Mouse (Mus musculus) heart, adult 2 months (tissue): ENCODE measurements around the gene Atp13a2. TPM values are rescaled to one million over a fixed set of nuclear protein-coding genes. Genes with fewer than 3 reads are reported as not detected.

ENCODE experiments used
- DNase-seq, 2 experiments: peaks; one replicate each; pipeline ENCODE4 v3.0.0; 2021
- H3K27ac ChIP-seq: fragments of 200-600 bp; 2 replicates; pipeline ENCODE4 v1.8.1; 2022
- H3K27me3 ChIP-seq: fragments of 200-500 bp; 2 replicates; pipeline ENCODE4 v1.6.1; 2012; ENCODE audit warnings: mild to moderate bottlenecking, low read length, inconsistent platforms, mixed read lengths; ENCODE audit not compliant: control insufficient read depth, insufficient read depth
- H3K36me3 ChIP-seq: fragments of 200-500 bp; 2 replicates; pipeline ENCODE4 v1.6.1; 2012; ENCODE audit warnings: low read length, inconsistent platforms; ENCODE audit not compliant: control insufficient read depth, insufficient read depth
- H3K4me1 ChIP-seq: fragments of 200-500 bp; 2 replicates; pipeline ENCODE4 v1.6.1; 2011; ENCODE audit warnings: low read length; ENCODE audit not compliant: control insufficient read depth, insufficient read depth
- H3K4me3 ChIP-seq: fragments of 200-600 bp; 2 replicates; pipeline ENCODE4 v1.8.1; 2022
- H3K79me2 ChIP-seq: fragments of 200-500 bp; replicated peaks from 2 replicates; pipeline ENCODE4 v1.6.1; 2012; ENCODE audit warnings: mild to moderate bottlenecking, inconsistent platforms, low read length, moderate library complexity, mixed read lengths; ENCODE audit not compliant: control insufficient read depth, insufficient read depth
- H3K9ac ChIP-seq: fragments of 200-500 bp; 2 replicates; pipeline ENCODE4 v1.6.1; 2012; ENCODE audit warnings: low read depth, mild to moderate bottlenecking, control low read depth, inconsistent platforms, low read length, mixed read lengths
- CTCF ChIP-seq: fragments of 200-600 bp; IDR thresholded peaks from 2 replicates; pipeline ENCODE4 v1.8.1; 2022; ENCODE audit warnings: antibody characterized with exemption, mild to moderate bottlenecking, moderate library complexity
- EP300 ChIP-seq: fragments of 200-500 bp; IDR thresholded peaks from 2 replicates; pipeline ENCODE4 v1.6.1; 2011; ENCODE audit warnings: low read depth, low read length, control low read depth; ENCODE audit not compliant: insufficient read depth
- POLR2A ChIP-seq: fragments of 200-500 bp; IDR thresholded peaks from 2 replicates; pipeline ENCODE4 v1.6.1; 2011; ENCODE audit warnings: mild to moderate bottlenecking, low read depth, low read length, control low read depth; ENCODE audit not compliant: insufficient read depth
- WGBS: fragments of 180-500 bp; shearing (Covaris S2); methylation state at CpG from one replicate; pipeline ENCODE4 v1.1.7; 2018; 5-methylcytosine and 5-hydroxymethylcytosine counted together
- intact Hi-C: fragments of 180-260 bp; cut with DNase I; formaldehyde crosslinking; loops from one replicate; pipeline ENCODE4 v1.15.1; 2025
- polyA plus RNA-seq: library from polyadenylated mRNA; depleted of rRNA; stranded (reverse); fragments of >200 nt; gene quantifications from 2 replicates; pipeline ENCODE4 v1.2.3, GENCODE M21; 2012
- total RNA-seq, 2 experiments: library from RNA; stranded (reverse); gene quantifications; 2 replicates each; pipeline ENCODE4 v1.2.3; 2021

Atp13a2 gene
- total and polyA plus RNA-seq, 3 experiments, result 15.1 to 34.8 (median 17.7) TPM

DNA sequence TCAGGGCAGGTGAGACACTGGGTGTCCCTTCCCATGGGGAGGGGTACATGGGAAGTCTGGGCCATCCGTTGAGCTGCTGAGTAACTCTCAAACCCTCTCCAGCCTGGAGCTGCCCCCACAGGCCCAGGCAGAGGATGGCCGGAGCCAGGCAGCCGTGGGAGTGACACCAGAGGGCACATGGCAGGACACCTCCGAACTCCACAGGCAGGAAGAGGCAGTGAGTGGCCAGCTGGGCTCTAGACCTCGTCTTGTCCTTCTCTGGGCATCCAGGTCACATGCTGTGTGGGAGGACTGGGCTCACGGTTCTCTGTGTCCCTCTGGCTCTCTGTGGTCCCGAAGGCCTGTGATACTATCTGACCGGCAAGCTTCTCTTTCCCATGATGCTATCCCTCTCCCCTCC, 7.2 kb downstream of the Atp13a2 start:
- Histone ChIP-seq H3K27ac (no peak overlapping the region), H3K36me3 (no peaks in the 10 kb centered on the region), H3K4me1 (no peaks in the 10 kb centered on the region), H3K4me3 (no peak overlapping the region), H3K9ac (no peak overlapping the region), H3K79me2 (no peaks in the 10 kb centered on the region; the same call in 1 of the 2 replicates), H3K27me3 (no peaks in the 10 kb centered on the region)
- TF ChIP-seq POLR2A (no peak), EP300 (no peak), CTCF (no peak)
- DNase-seq, result no peak
- intact Hi-C loops, result no loop called here
- WGBS, result 72% methylated on average over 8 of the region's 8 CpGs

DNA sequence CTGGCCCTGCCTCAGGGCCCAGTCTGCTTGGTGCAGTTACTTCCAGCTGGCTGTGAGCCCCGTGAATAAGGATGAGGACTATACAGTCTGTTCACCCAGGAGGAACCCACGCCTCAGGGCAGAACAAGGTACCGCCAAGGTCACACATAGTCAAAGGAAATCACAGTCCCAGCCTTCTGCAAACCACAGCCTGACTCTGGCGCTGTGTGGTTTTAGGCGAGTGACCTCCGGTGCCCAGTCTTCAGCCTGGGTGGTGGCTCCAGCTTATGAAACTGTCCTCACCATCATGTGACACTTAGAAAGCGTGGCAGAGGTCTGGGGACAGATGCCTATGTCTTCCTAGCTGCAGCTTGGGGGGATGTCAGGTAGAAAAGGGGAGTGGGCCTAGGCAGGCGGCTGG, 9.1 kb downstream of the Atp13a2 start:
- TF ChIP-seq POLR2A (no peak), CTCF (no peak), EP300 (no peak)
- Histone ChIP-seq H3K4me3 (no peak overlapping the region), H3K27ac (no peak overlapping the region), H3K79me2 (no peaks in the 10 kb centered on the region), H3K4me1 (no peaks in the 10 kb centered on the region), H3K36me3 (no peaks in the 10 kb centered on the region), H3K9ac (no peak overlapping the region), H3K27me3 (no peaks in the 10 kb centered on the region)
- intact Hi-C loops, result no loop called here
- 93% methylated on average over 8 of the region's 8 CpGs for WGBS
- no peak for DNase-seq

DNA sequence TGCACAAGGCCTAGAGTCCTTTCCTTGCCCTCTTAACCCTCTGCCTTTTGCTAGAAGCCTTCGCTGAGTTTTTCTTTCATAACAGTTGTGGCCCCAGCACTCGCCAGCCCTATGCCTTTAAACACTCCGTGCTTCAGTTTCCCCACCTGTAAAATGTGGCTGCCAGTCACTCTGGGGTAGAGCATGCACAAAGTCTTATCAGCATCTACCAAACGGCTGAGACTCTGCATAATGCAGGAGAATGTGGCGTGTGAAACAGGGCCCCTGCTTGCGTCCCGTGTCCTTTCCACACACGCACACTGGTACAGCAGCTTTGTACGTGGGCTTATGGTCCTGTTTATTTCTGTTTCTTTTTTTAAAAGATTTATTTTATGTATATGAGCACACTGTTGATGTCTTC, 10.1 kb downstream of the Atp13a2 start:
- no peaks in the 10 kb centered on the region for H3K4me1 ChIP-seq
- H3K36me3 ChIP-seq, result no peaks in the 10 kb centered on the region
- intact Hi-C loops, result no loop called here
- H3K27me3 ChIP-seq, result no peaks in the 10 kb centered on the region
- H3K79me2 ChIP-seq, result no peaks in the 10 kb centered on the region
- no peak for TF ChIP-seq CTCF
- no peak for TF ChIP-seq POLR2A
- no peak for TF ChIP-seq EP300
- no peak overlapping the region for H3K27ac ChIP-seq
- 94% methylated on average over 9 of the region's 9 CpGs for WGBS
- no peak overlapping the region for H3K9ac ChIP-seq
- DNase-seq, result no peak
- H3K4me3 ChIP-seq, result no peak overlapping the region

DNA sequence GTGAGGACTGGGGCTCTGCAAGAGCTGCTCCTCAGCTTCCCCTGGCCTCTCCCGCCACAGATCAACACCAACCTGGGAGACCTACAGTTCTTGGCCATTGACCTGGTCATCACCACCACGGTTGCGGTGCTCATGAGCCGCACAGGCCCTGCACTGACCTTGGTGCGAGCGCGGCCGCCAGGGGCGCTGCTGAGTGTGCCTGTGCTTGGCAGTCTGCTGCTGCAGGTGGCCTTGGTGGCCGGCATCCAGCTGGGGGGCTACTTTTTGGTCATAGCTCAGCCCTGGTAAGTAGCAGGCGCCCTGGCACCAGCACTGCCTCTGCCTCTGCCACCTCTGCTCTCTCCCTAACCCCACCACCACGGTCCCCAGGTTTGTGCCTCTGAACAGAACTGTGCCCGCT, 19.3 kb downstream of the Atp13a2 start:
- Histone ChIP-seq H3K79me2 (no peaks in the 10 kb centered on the region), H3K27ac (no peak overlapping the region), H3K27me3 (no peaks in the 10 kb centered on the region), H3K9ac (no peak overlapping the region), H3K4me3 (no peak overlapping the region), H3K36me3 (no peaks in the 10 kb centered on the region), H3K4me1 (peaks cover 10% of the 10 kb centered on the region)
- intact Hi-C loops, result no loop called here
- TF ChIP-seq EP300, result no peak
- TF ChIP-seq CTCF, result peak; percentile 64
- TF ChIP-seq POLR2A, result no peak
- WGBS, result 88% methylated on average over 13 of the region's 13 CpGs
- DNase-seq, result no peak

DNA sequence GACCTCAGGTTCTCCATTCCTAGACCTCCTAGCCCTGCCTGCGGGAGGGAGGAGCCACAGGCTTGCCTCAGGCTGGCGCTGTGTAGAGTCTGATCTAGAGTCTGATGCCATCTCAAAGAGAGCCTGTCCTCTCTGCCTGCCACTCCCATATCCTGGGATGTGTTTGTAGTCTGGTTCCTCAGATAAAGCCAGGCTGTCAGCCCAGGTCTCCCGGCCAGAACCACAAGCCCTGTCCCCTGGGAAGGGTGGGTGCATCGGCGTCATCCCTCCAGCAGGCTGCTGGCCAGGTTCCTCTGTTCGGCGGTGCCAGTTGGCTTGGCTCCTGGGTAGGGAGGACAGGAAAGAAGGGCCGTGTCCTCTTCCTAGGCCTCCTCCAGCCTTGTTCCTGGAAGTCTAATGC, 21.4 kb downstream of the Atp13a2 start:
- Histone ChIP-seq H3K4me3 (no peak overlapping the region), H3K27ac (peak overlapping the region; percentile 34; the same call in 1 of the 2 replicates), H3K36me3 (no peaks in the 10 kb centered on the region), H3K27me3 (no peaks in the 10 kb centered on the region), H3K4me1 (peaks cover 10% of the 10 kb centered on the region), H3K79me2 (no peaks in the 10 kb centered on the region), H3K9ac (no peak overlapping the region)
- peak; percentile 22; the same call in 1 of the 2 replicates for TF ChIP-seq CTCF
- peak; percentile 87 for TF ChIP-seq EP300
- TF ChIP-seq POLR2A, result no peak
- DNase-seq, result peak; percentile 74 to 85
- intact Hi-C loops, result no loop called here
- WGBS, result 10% methylated on average over 8 of the region's 8 CpGs

DNA sequence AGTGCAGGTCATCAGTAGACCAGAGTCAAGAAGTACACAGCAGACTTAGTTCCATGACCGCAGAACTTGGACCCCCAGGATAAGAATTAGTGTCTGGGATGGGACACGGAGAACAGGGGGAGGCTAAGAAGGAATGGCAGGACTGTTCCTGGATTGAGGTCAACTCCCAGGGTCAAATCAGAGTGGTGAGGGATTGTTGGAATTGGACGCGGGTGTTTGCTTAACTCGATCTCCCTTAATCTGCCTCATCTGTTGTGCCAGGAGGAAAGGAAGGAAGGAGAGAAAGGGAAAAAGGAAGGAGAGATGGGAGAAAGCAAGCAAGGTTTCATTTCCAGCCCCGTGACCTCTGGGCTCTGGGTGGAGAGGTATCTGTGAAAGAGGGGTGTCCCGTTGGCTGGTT, 23.4 kb downstream of the Atp13a2 start, which contains the start of gene Mfap2:
Gene Mfap2, plus strand, starts transcription at position 301 of the 400 bp plus-strand sequence.
- no peak for TF ChIP-seq EP300
- TF ChIP-seq POLR2A, result no peak
- no peak for TF ChIP-seq CTCF
- peak within 1 kb of the TSS; percentile 49 for H3K4me3 ChIP-seq
- H3K79me2 ChIP-seq, result no peaks in the 10 kb centered on the region
- 26% methylated on average over 7 of the region's 7 CpGs for WGBS
- intact Hi-C loops, result no loop called here
- peaks cover 10% of the 10 kb centered on the region for H3K4me1 ChIP-seq
- peak within 1 kb of the TSS; percentile 65 for H3K9ac ChIP-seq
- H3K27ac ChIP-seq, result peak within 1 kb of the TSS; percentile 49
- no peak for DNase-seq
- H3K36me3 ChIP-seq, result no peaks in the 10 kb centered on the region
- H3K27me3 ChIP-seq, result no peaks in the 10 kb centered on the region
